Mouse (Mus musculus): ENCODE results near the gene Pcp4. TPM values are rescaled to one million over a fixed set of nuclear protein-coding genes. Genes with fewer than 3 reads are reported as not detected.

Gene Pcp4
- total RNA-seq, 2 experiments from 2014 or later: not detected

- no peak for ATAC-seq (replicated peaks; ENCODE audit: poor library complexity)
Observed at GRCm38 (mm10) chr16:96487007-96487684, 19.7 kb downstream of the Pcp4 start.

GRCm38 (mm10) chr16:96488038-96488437 is 20.6 kb downstream of the Pcp4 start:
- no peak for ATAC-seq (replicated peaks; ENCODE audit: poor library complexity)

GRCm38 (mm10) chr16:96491530-96491929 is 24.1 kb downstream of the Pcp4 start:
- no peak for ATAC-seq (replicated peaks; ENCODE audit: poor library complexity)

GRCm38 (mm10) chr16:96494079-96494478 is 26.7 kb downstream of the Pcp4 start:
- ATAC-seq (replicated peaks; ENCODE audit: poor library complexity): no peak

GRCm38 (mm10) chr16:96498951-96499350 is 31.5 kb downstream of the Pcp4 start:
- ATAC-seq (replicated peaks; ENCODE audit: poor library complexity): no peak

GRCm38 (mm10) chr16:96501241-96501640 is 33.8 kb downstream of the Pcp4 start:
- no peak for ATAC-seq (replicated peaks; ENCODE audit: poor library complexity)

GRCm38 (mm10) chr16:96502586-96502985 is 35.2 kb downstream of the Pcp4 start:
- no peak for ATAC-seq (replicated peaks; ENCODE audit: poor library complexity)

GRCm38 (mm10) chr16:96514466-96514865 is 47.1 kb downstream of the Pcp4 start:
- ATAC-seq (replicated peaks; ENCODE audit: poor library complexity): no peak

GRCm38 (mm10) chr16:96527476-96527875 is 60.1 kb downstream of the Pcp4 start:
- no peak for ATAC-seq (replicated peaks; ENCODE audit: poor library complexity)

GRCm38 (mm10) chr16:96528471-96528870 is 61.1 kb downstream of the Pcp4 start:
- no peak for ATAC-seq (replicated peaks; ENCODE audit: poor library complexity)

- no peak for ATAC-seq (replicated peaks; ENCODE audit: poor library complexity)
Observed at GRCm38 (mm10) chr16:96529896-96530568, 62.6 kb downstream of the Pcp4 start.

- peak; percentile 21; the same call in 1 of the 2 replicates for ATAC-seq (replicated peaks; ENCODE audit: poor library complexity)
Observed at GRCm38 (mm10) chr16:96530569-96530898, 63.1 kb downstream of the Pcp4 start.

- ATAC-seq (replicated peaks; ENCODE audit: poor library complexity): no peak
Observed at GRCm38 (mm10) chr16:96531029-96531428, 63.6 kb downstream of the Pcp4 start.

- peak; percentile 97 for ATAC-seq (replicated peaks; ENCODE audit: poor library complexity)
Observed at GRCm38 (mm10) chr16:96533710-96534109, 66.3 kb downstream of the Pcp4 start.

GRCm38 (mm10) chr16:96535271-96535670 is 67.9 kb downstream of the Pcp4 start:
- no peak for ATAC-seq (replicated peaks; ENCODE audit: poor library complexity)

GRCm38 (mm10) chr16:96536426-96536825 is 69.0 kb downstream of the Pcp4 start:
- ATAC-seq (replicated peaks; ENCODE audit: poor library complexity): no peak

GRCm38 (mm10) chr16:96539091-96539490 is 71.7 kb downstream of the Pcp4 start:
- no peak for ATAC-seq (replicated peaks; ENCODE audit: poor library complexity)

GRCm38 (mm10) chr16:96541056-96541455 is 73.7 kb downstream of the Pcp4 start:
- ATAC-seq (replicated peaks; ENCODE audit: poor library complexity): peak; percentile 86

- ATAC-seq (replicated peaks; ENCODE audit: poor library complexity): no peak
Observed at GRCm38 (mm10) chr16:96552680-96553079, 85.3 kb downstream of the Pcp4 start.

- no peak for ATAC-seq (replicated peaks; ENCODE audit: poor library complexity)
Observed at GRCm38 (mm10) chr16:96555412-96555811, 88.0 kb downstream of the Pcp4 start.

- ATAC-seq (replicated peaks; ENCODE audit: poor library complexity): no peak
Observed at GRCm38 (mm10) chr16:96556621-96557020, 89.2 kb downstream of the Pcp4 start.

GRCm38 (mm10) chr16:96558341-96558740 is 90.9 kb downstream of the Pcp4 start:
- no peak for ATAC-seq (replicated peaks; ENCODE audit: poor library complexity)

- no peak for ATAC-seq (replicated peaks; ENCODE audit: poor library complexity)
Observed at GRCm38 (mm10) chr16:96559796-96560195, 92.4 kb downstream of the Pcp4 start.

All from megakaryocyte progenitor cell, adult 5-6 weeks (primary cell).